Mouse (Mus musculus) small intestine, adult 2 months (tissue): Measurements from ENCODE around the gene Dusp5. TPM values are rescaled to one million over a fixed set of nuclear protein-coding genes. Genes with fewer than 3 reads are reported as not detected.

Experiments used
- H3K27ac ChIP-seq: fragments of 200-500 bp; 2 replicates; pipeline ENCODE4 v1.5.1; 2012; ENCODE audit warnings: low read depth, low read length, control low read depth, inconsistent platforms; ENCODE audit not compliant: insufficient read depth
- H3K27me3 ChIP-seq: fragments of 200-500 bp; 2 replicates; pipeline ENCODE4 v1.6.1; 2012; ENCODE audit warnings: mild to moderate bottlenecking, moderate library complexity, low read length, inconsistent platforms; ENCODE audit not compliant: control insufficient read depth, insufficient read depth
- H3K36me3 ChIP-seq: fragments of 200-500 bp; 2 replicates; pipeline ENCODE4 v1.6.1; 2012; ENCODE audit warnings: mild to moderate bottlenecking, low read length, control low read depth, inconsistent platforms; ENCODE audit not compliant: control insufficient read depth, insufficient read depth
- H3K4me1 ChIP-seq: fragments of 200-500 bp; 2 replicates; pipeline ENCODE4 v1.6.1; 2012; ENCODE audit warnings: low read length, inconsistent platforms, mixed read lengths; ENCODE audit not compliant: control insufficient read depth, insufficient read depth, insufficient read length
- H3K4me3 ChIP-seq: fragments of 200-500 bp; 2 replicates; pipeline ENCODE4 v1.5.1; 2012; ENCODE audit warnings: low read depth, mild to moderate bottlenecking, control low read depth, inconsistent platforms, low read length, moderate library complexity
- CTCF ChIP-seq: fragments of 200-500 bp; IDR thresholded peaks from 2 replicates; pipeline ENCODE4 v1.5.1; 2012; ENCODE audit warnings: low read depth, mild to moderate bottlenecking, control low read depth, inconsistent platforms, low read length, moderate library complexity, mixed read lengths; ENCODE audit not compliant: insufficient replicate concordance, insufficient read length; ENCODE audit errors: extremely low read depth
- POLR2A ChIP-seq: fragments of 200-500 bp; IDR thresholded peaks from 2 replicates; pipeline ENCODE4 v1.6.1; 2012; ENCODE audit warnings: low read depth, mild to moderate bottlenecking, control low read depth, inconsistent platforms, low read length, moderate library complexity
- WGBS: fragments of 180-500 bp; shearing (Covaris S2); methylation state at CpG from one replicate; pipeline ENCODE4 v1.1.7; 2018; 5-methylcytosine and 5-hydroxymethylcytosine counted together
- polyA plus RNA-seq: library from polyadenylated mRNA; depleted of rRNA; stranded (reverse); fragments of >200 nt; gene quantifications from 2 replicates; pipeline ENCODE4 v1.2.3, GENCODE M21; 2012

Gene Dusp5
- polyA plus RNA-seq, 1 experiment: 28.5 TPM

GRCm38 (mm10) chr19:53519549-53519948 lies 9.4 kb upstream of the Dusp5 start:
- WGBS: 51% methylated on average over 8 of the region's 8 CpGs
- Histone ChIP-seq H3K27me3 (no peaks in the 10 kb centered on the region), H3K4me1 (peaks cover 4% of the 10 kb centered on the region; the same call in 1 of the 2 replicates), H3K4me3 (no peak overlapping the region), H3K36me3 (no peaks in the 10 kb centered on the region), H3K27ac (no peak overlapping the region)
- TF ChIP-seq CTCF (no peak), POLR2A (no peak)

GRCm38 (mm10) chr19:53519981-53520380 lies 8.9 kb upstream of the Dusp5 start:
- Histone ChIP-seq H3K4me1 (peaks cover 4% of the 10 kb centered on the region; the same call in 1 of the 2 replicates), H3K27me3 (no peaks in the 10 kb centered on the region), H3K36me3 (no peaks in the 10 kb centered on the region), H3K4me3 (no peak overlapping the region), H3K27ac (no peak overlapping the region)
- WGBS: 87% methylated on average over 10 of the region's 10 CpGs
- TF ChIP-seq CTCF (no peak), POLR2A (no peak)

- no peaks in the 10 kb centered on the region for H3K36me3 ChIP-seq
- H3K4me3 ChIP-seq: no peak overlapping the region
- H3K27ac ChIP-seq: no peak overlapping the region
- no peaks in the 10 kb centered on the region for H3K27me3 ChIP-seq
- H3K4me1 ChIP-seq: peaks cover 4% of the 10 kb centered on the region; the same call in 1 of the 2 replicates
- TF ChIP-seq CTCF: no peak
- WGBS: 38% methylated on average over 11 of the region's 11 CpGs
These were observed 7.6 kb upstream of the Dusp5 start for GRCm38 (mm10) chr19:53521137-53521795.

GRCm38 (mm10) chr19:53527480-53527879 lies 1.4 kb upstream of the Dusp5 start:
- no peak for TF ChIP-seq POLR2A
- no peak for TF ChIP-seq CTCF

GRCm38 (mm10) chr19:53528131-53528621 lies 733 bp upstream of the Dusp5 start:
- TF ChIP-seq CTCF (no peak), POLR2A (no peak)
- WGBS: 6% methylated on average over 13 of the region's 13 CpGs
- no peaks in the 10 kb centered on the region for H3K36me3 ChIP-seq
- peak overlapping the region; percentile 81 for H3K4me3 ChIP-seq
- peaks cover 5% of the 10 kb centered on the region; the same call in 1 of the 2 replicates for H3K4me1 ChIP-seq
- H3K27ac ChIP-seq: no peak overlapping the region
- no peaks in the 10 kb centered on the region for H3K27me3 ChIP-seq

More at GRCm38 (mm10) chr19:53527480-53527879, 1.4 kb upstream of the Dusp5 start:
- WGBS: 77% methylated on average over 10 of the region's 10 CpGs
- H3K27me3 ChIP-seq: no peaks in the 10 kb centered on the region
- no peaks in the 10 kb centered on the region for H3K36me3 ChIP-seq
- no peak overlapping the region for H3K27ac ChIP-seq
- peaks cover 4% of the 10 kb centered on the region; the same call in 1 of the 2 replicates for H3K4me1 ChIP-seq
- no peak overlapping the region for H3K4me3 ChIP-seq

- H3K4me1 ChIP-seq: peaks cover 9% of the 10 kb centered on the region
- H3K4me3 ChIP-seq: peak overlapping the region; percentile 81
- TF ChIP-seq CTCF (no peak), POLR2A (no peak)
- H3K27ac ChIP-seq: peak overlapping the region; percentile 58; the same call in 1 of the 2 replicates
- under 1% methylated on average over 36 of the region's 36 CpGs for WGBS
- no peaks in the 10 kb centered on the region for H3K27me3 ChIP-seq
- peaks cover 6% of the 10 kb centered on the region for H3K36me3 ChIP-seq
These were observed 471 bp downstream of the Dusp5 start for GRCm38 (mm10) chr19:53529455-53529704.

- WGBS: 8% methylated on average over 31 of the region's 31 CpGs
- peak overlapping the region; percentile 58; the same call in 1 of the 2 replicates for H3K27ac ChIP-seq
- H3K4me1 ChIP-seq: peaks cover 13% of the 10 kb centered on the region
- no peaks in the 10 kb centered on the region for H3K27me3 ChIP-seq
- peak overlapping the region; percentile 81 for H3K4me3 ChIP-seq
- peaks cover 11% of the 10 kb centered on the region for H3K36me3 ChIP-seq
- TF ChIP-seq POLR2A (no peak), CTCF (no peak)
These were observed 1.0 kb downstream of the Dusp5 start for GRCm38 (mm10) chr19:53529705-53530562.
